Mouse (Mus musculus) stomach, embryonic 14.5 days (tissue): Measurements from ENCODE around the gene Daam2. TPM values are rescaled to one million over a fixed set of nuclear protein-coding genes. Genes with fewer than 3 reads are reported as not detected.
A peak's percentile ranks its signal among the peaks of the same experiment; 100 is the strongest.

ENCODE experiments used
- ATAC-seq: fragments of 200-750 bp; cut with Nextera tagmentation; 2 replicates; pipeline ENCODE4 v1.8.0; 2017; ENCODE audit warnings: low read depth, moderate TSS enrichment; ENCODE audit not compliant: insufficient number of reproducible peaks, insufficient read depth, low FRiP score
- H3K27ac ChIP-seq: fragments of 300-500 bp; sonication (generic); 2 replicates; pipeline ENCODE4 v1.5.1; 2014; ENCODE audit warnings: mild to moderate bottlenecking, low read length, moderate library complexity, mixed read lengths
- H3K27me3 ChIP-seq: fragments of 300-500 bp; sonication (generic); 2 replicates; pipeline ENCODE4 v1.6.1; 2014; ENCODE audit warnings: low read length, control low read depth, mixed read lengths; ENCODE audit not compliant: control insufficient read depth, insufficient read depth
- H3K36me3 ChIP-seq: fragments of 300-500 bp; sonication (generic); 2 replicates; pipeline ENCODE4 v1.6.1; 2014; ENCODE audit warnings: mild to moderate bottlenecking, control low read depth, low read length, moderate library complexity, mixed read lengths; ENCODE audit not compliant: control insufficient read depth, insufficient read depth
- H3K4me1 ChIP-seq: fragments of 300-500 bp; sonication (generic); 2 replicates; pipeline ENCODE4 v1.6.1; 2014; ENCODE audit warnings: low read length, control low read depth, mixed read lengths; ENCODE audit not compliant: control insufficient read depth, insufficient read depth
- H3K4me2 ChIP-seq: fragments of 300-500 bp; sonication (generic); replicated peaks from 2 replicates; pipeline ENCODE4 v1.6.1; 2014; ENCODE audit warnings: low read depth, low read length, control low read depth
- H3K4me3 ChIP-seq: fragments of 300-500 bp; sonication (generic); 2 replicates; pipeline ENCODE4 v1.5.1; 2014; ENCODE audit warnings: low read depth, low read length, control low read depth
- H3K9ac ChIP-seq: fragments of 300-500 bp; sonication (generic); replicated peaks from 2 replicates; pipeline ENCODE4 v1.6.1; 2014; ENCODE audit warnings: low read depth, mild to moderate bottlenecking, control low read depth, low read length, moderate library complexity, mixed read lengths
- H3K9me3 ChIP-seq: fragments of 300-500 bp; sonication (generic); 2 replicates; pipeline ENCODE4 v1.6.1; 2016; ENCODE audit warnings: low read depth, low read length, control low read depth; ENCODE audit not compliant: control insufficient read depth
- WGBS: fragments of 180-500 bp; shearing (Covaris S2); extraction: QIAGEN DNeasy Blood & Tissue Kit; methylation state at CpG from one replicate; pipeline ENCODE4 v1.1.7; 2014; 5-methylcytosine and 5-hydroxymethylcytosine counted together
- polyA plus RNA-seq: library from polyadenylated mRNA; unstranded; fragments of >200 nt; fragmentation: Nextera tagmentation; extraction: Ambion mirVana; gene quantifications from 2 replicates; pipeline ENCODE4 v1.2.1, GENCODE M21; 2014

The Daam2 gene
- polyA plus RNA-seq, 1 experiment from 2014 or later = 12.5 TPM

GRCm38 (mm10) chr17:49433071-49433470 lies 131.1 kb downstream of the Daam2 start:
- no peak overlapping the region for H3K27ac ChIP-seq
- no peak for ATAC-seq
- H3K9ac ChIP-seq = no peak overlapping the region

GRCm38 (mm10) chr17:49432071-49432711 lies 132.0 kb downstream of the Daam2 start:
- ATAC-seq = no peak
- no peak overlapping the region for H3K9ac ChIP-seq
- no peak overlapping the region for H3K4me3 ChIP-seq
- no peaks in the 10 kb centered on the region for H3K9me3 ChIP-seq
- H3K36me3 ChIP-seq = peaks cover 11% of the 10 kb centered on the region
- H3K4me2 ChIP-seq = no peak overlapping the region
- H3K4me1 ChIP-seq = peaks cover 21% of the 10 kb centered on the region
- H3K27me3 ChIP-seq = no peaks in the 10 kb centered on the region
- H3K27ac ChIP-seq = no peak overlapping the region
- WGBS = 47% methylated on average over 4 of the region's 4 CpGs

More at GRCm38 (mm10) chr17:49433071-49433470, 131.1 kb downstream of the Daam2 start:
- H3K9me3 ChIP-seq = no peaks in the 10 kb centered on the region
- no peak overlapping the region for H3K4me3 ChIP-seq
- H3K4me1 ChIP-seq = peaks cover 21% of the 10 kb centered on the region
- 97% methylated on average over 6 of the region's 6 CpGs for WGBS
- no peaks in the 10 kb centered on the region for H3K27me3 ChIP-seq
- H3K36me3 ChIP-seq = peaks cover 11% of the 10 kb centered on the region
- H3K4me2 ChIP-seq = no peak overlapping the region

- 87% methylated on average over 6 of the region's 6 CpGs for WGBS
- Histone ChIP-seq H3K27me3 (no peaks in the 10 kb centered on the region), H3K9ac (no peak overlapping the region), H3K9me3 (no peaks in the 10 kb centered on the region), H3K4me1 (peaks cover 21% of the 10 kb centered on the region), H3K4me2 (no peak overlapping the region), H3K4me3 (no peak overlapping the region), H3K36me3 (peaks cover 11% of the 10 kb centered on the region), H3K27ac (no peak overlapping the region)
- ATAC-seq = no peak
Observed at GRCm38 (mm10) chr17:49431176-49431575, 133.0 kb downstream of the Daam2 start.

- Histone ChIP-seq H3K36me3 (peaks cover 7% of the 10 kb centered on the region), H3K27ac (no peak overlapping the region), H3K4me1 (peaks cover 21% of the 10 kb centered on the region), H3K27me3 (no peaks in the 10 kb centered on the region), H3K9ac (no peak overlapping the region), H3K4me3 (no peak overlapping the region), H3K9me3 (no peaks in the 10 kb centered on the region), H3K4me2 (0 out of 2 replicates have a peak overlapping the region, but pooled peaks have one; percentile 5)
- 71% methylated on average over 6 of the region's 6 CpGs for WGBS
- no peak for ATAC-seq
Observed at GRCm38 (mm10) chr17:49430136-49430535, 134.0 kb downstream of the Daam2 start.

GRCm38 (mm10) chr17:49429471-49430129 lies 134.5 kb downstream of the Daam2 start:
- ATAC-seq = no peak
- no peaks in the 10 kb centered on the region for H3K27me3 ChIP-seq
- no peaks in the 10 kb centered on the region for H3K9me3 ChIP-seq
- 84% methylated on average over 6 of the region's 6 CpGs for WGBS
- H3K4me3 ChIP-seq = peak overlapping the region; percentile 78; the same call in 1 of the 2 replicates
- H3K4me1 ChIP-seq = peaks cover 21% of the 10 kb centered on the region
- H3K9ac ChIP-seq = no peak overlapping the region
- H3K4me2 ChIP-seq = peak overlapping the region; percentile 91
- H3K36me3 ChIP-seq = peaks cover 4% of the 10 kb centered on the region
- H3K27ac ChIP-seq = no peak overlapping the region

GRCm38 (mm10) chr17:49428751-49429415 lies 135.3 kb downstream of the Daam2 start:
- WGBS = 27% methylated on average over 13 of the region's 13 CpGs
- H3K4me3 ChIP-seq = peak overlapping the region; percentile 78
- H3K27me3 ChIP-seq = no peaks in the 10 kb centered on the region
- H3K9ac ChIP-seq = peak overlapping the region; percentile 89
- H3K36me3 ChIP-seq = peaks cover 4% of the 10 kb centered on the region; the same call in 1 of the 2 replicates
- peak overlapping the region; percentile 91 for H3K4me2 ChIP-seq
- H3K9me3 ChIP-seq = no peaks in the 10 kb centered on the region
- H3K27ac ChIP-seq = peak overlapping the region; percentile 81; the same call in 1 of the 2 replicates
- ATAC-seq = 0 out of 2 replicates have a peak, but pooled peaks have one; percentile 3
- H3K4me1 ChIP-seq = peaks cover 21% of the 10 kb centered on the region

- ATAC-seq = peak; percentile 98
- peaks cover 21% of the 10 kb centered on the region for H3K4me1 ChIP-seq
- no peaks in the 10 kb centered on the region for H3K27me3 ChIP-seq
- H3K36me3 ChIP-seq = peaks cover 4% of the 10 kb centered on the region; the same call in 1 of the 2 replicates
- peak within 1 kb of the TSS; percentile 89 for H3K9ac ChIP-seq
- H3K27ac ChIP-seq = peak within 1 kb of the TSS; percentile 81
- under 1% methylated on average over 28 of the region's 28 CpGs for WGBS
- H3K9me3 ChIP-seq = no peaks in the 10 kb centered on the region
- peak within 1 kb of the TSS; percentile 78 for H3K4me3 ChIP-seq
- H3K4me2 ChIP-seq = peak within 1 kb of the TSS; percentile 91
Observed at GRCm38 (mm10) chr17:49428239-49428688, 135.9 kb downstream of the Daam2 start, which contains the start of gene Mocs1. Gene Mocs1 (plus strand): TSS chr17:49428362.

GRCm38 (mm10) chr17:49427631-49428238 lies 136.4 kb downstream of the Daam2 start:
- H3K36me3 ChIP-seq = no peaks in the 10 kb centered on the region
- no peak overlapping the region for H3K27ac ChIP-seq
- peak overlapping the region; percentile 78; the same call in 1 of the 2 replicates for H3K4me3 ChIP-seq
- H3K4me2 ChIP-seq = 0 out of 2 replicates have a peak overlapping the region, but pooled peaks have one; percentile 21
- no peak overlapping the region for H3K9ac ChIP-seq
- H3K27me3 ChIP-seq = no peaks in the 10 kb centered on the region
- no peak for ATAC-seq
- peaks cover 20% of the 10 kb centered on the region for H3K4me1 ChIP-seq
- no peaks in the 10 kb centered on the region for H3K9me3 ChIP-seq
- 25% methylated on average over 9 of the region's 9 CpGs for WGBS
